Mouse (Mus musculus): ENCODE data around the gene Cdh23.

- TF ChIP-seq CTCF (IDR thresholded peaks at IDR 0.05) (no peak), POLR2A (IDR thresholded peaks at IDR 0.05; ENCODE audit: insufficient read depth, low read depth, low read length) (no peak)
These were observed 279.2 kb downstream of the Cdh23 start for GRCm38 (mm10) chr10:60417041-60417440.

Measured in heart, adult 2 months (tissue).